Mouse (Mus musculus) thymus, adult 18-20 months (tissue): ENCODE measurements at regions not wholly inside any gene's neighbourhood (a gene's known extent, or its start where the extent isn't known, plus 50 kb on each side); places are given as distances from the start of the nearest gene placed in this dataset.

ENCODE experiments used
- DNase-seq, 2 experiments: peaks; one replicate each; pipeline ENCODE4 v3.0.0; 2022; ENCODE audit warnings: mixed read lengths in 2 of 2

DNA sequence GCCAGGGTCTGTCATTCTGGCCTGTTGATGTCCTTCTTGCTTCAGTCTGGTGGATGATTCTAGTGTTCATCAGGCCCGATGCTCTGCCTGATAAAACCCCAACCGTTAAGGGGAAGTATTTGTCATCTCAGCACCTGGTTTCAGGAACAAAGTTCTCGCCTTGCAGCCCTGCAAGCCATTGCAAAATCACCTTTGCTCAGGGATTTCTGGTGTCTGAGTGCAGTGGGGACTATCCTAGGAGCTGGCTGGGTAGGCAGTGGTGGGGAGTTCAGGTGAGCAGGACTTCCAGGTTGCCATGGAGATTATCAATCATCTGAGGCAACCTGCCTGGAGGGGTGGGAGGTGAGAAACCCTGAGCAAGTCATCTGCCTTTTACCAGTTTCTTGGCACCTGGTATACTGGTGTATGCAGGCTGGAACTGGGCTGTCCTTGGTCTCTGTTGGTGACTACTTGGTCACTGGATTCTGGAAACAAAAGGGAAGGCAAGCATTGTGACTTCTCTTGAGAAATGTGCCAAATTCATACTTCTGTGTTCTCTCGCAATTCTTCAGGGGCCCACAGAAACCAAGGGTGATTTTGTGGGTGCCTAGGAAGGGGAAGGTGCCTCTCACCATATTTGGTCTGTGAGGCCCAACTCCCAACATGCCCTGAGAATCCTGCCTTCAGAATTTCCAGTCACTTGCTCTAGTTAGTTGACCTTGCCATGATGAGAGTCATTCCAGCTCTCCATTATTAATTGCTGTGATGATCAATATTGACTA, 154.7 kb upstream of the Id2 start:
- DNase-seq = no peak

DNA sequence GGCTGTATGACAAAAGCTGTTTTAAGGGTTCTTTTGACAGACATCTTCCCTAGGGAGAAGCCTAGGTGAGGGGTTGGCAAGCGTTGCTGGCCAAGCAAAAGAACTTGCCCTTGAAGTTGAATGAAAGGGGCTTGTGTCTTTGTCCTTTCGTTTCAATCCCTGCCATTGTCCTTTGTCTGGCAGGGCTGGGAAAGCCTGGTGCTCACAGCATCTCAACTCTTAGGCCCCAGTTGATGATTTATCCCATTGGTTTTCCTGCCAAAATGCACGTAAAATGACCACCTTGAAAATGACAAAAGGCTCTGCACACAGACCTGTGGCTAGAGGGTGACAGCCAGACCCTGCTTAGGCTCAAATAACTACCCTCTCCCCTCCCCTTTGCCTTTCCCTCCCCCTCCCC, 153.9 kb upstream of the Id2 start:
- no peak for DNase-seq

DNA sequence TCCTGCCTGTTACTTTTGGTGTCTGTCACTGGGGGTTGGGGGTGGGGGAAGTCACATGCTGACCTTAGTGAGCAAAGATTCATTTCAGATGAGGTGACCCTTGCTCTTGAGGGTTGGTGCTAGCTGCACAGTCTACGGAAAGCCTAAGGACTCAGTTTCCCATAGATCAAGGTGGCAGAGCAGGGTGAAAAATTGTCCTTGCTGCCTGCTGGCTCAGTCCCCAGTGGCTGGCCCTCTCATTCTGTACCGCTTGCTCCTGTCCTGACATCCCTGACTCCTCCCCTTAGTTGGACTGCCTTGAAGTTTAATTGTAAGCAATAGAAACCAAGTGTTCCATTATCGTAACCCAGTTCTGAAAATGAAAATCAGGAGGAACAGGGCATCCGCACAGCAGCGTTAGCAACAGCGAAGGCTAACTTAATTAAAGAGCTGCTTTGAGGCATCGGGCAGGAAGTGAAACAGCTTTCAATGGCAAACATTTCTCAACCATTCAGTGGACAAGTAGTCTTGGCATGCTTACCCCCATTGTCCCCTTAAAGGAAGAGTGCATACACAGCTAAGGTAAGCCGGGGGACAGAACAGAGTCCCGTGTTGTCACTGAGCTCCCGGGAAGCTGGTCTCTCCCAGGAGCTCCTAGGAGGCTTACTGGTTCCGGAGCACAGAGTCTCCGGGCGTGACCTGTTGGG, 151.9 kb upstream of the Id2 start:
- DNase-seq = no peak

DNA sequence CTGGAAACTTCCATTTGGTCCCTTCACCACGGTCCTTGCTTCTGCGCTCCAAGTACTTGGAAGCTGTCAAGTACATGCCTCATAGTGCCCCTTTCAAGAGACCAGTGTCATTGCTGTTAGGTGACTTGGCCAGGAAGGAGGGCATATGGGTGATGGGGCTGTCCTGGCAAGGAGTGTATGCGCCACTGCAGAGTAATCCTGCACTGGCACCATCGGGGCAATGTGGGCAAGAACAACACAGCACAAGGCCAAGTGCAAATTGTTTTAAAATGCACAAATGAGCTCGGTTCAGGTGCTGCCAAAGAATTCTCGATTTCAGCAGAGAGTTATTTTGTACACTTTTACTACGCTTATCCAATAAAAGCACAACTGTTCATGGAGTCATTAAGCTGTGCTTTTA, 149.6 kb upstream of the Id2 start:
- DNase-seq = no peak

DNA sequence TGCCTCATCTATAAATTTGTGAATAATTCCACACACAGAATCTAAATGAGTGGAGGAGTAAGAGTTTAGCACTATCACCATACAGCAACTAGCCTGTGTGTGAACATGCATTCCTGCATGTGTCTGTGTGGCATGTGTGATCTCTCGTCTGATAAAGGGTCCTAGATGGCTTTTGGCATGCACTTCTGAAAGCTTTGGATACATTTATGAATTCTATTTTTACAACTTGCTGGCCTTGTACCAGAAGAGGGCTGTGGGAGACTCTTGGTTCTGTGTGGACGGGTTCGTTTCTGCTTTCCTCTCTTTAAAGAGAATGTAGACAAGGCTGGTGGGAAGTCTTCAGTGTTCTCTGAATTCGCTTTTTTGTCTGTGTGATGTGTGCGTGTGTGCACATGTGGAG, 148.7 kb upstream of the Id2 start:
- no peak for DNase-seq

DNA sequence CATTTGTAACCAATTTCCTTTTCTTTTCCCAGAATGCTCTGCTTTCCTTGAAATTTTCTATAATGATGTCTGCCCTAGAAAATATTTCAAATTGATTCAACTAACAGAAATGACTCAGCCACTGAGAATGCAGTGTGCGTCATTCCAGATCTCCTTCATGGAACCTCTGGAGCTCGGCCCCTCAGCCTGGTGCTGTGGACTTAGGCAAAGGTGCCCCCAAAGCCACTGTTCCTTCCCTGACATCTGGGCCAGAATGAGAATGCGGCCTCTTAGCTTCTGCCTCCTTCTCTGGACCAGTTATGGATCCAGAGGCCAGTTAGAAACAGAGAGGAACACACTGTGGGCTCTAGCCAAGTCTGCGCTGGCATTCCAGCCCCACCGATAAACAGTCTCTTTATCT, 148.3 kb upstream of the Id2 start:
- no peak for DNase-seq

DNA sequence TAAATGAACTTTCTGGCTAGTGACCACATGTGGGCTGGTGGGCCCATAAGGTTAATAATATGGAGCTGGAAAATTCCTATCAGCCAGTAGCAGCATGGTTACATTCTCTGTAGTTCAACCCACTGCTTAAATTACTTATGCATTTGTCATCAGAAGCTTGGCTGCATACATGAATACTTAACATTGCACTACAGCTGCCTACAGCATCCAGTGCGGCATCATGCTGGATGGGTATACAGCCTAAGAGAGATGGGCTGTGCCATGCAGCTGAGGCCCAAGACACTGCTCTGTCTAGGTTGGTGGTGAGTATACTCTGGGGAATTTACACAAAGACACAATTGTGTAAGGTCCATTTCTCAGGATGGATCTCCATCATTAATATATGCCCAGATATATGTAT, 147.7 kb upstream of the Id2 start:
- DNase-seq = no peak

DNA sequence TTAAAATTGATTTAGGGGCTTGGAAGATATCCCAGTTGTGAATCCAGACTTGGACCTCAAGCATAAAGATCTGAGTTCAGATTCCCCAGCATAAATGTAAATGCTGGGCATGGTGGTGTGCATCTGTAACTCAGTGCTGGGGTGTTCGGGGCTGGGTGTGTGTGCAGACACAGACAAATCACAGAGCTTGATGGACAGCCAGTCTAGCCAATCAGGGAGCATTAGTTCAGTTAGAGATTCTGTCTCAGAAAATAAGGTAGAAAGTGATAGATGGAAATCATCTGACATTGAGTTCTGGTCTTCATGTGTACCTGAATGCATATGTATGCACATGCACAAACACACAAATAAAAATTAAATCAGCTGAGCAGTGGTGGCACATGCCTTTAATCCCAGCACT, 147.0 kb upstream of the Id2 start:
- no peak for DNase-seq

DNA sequence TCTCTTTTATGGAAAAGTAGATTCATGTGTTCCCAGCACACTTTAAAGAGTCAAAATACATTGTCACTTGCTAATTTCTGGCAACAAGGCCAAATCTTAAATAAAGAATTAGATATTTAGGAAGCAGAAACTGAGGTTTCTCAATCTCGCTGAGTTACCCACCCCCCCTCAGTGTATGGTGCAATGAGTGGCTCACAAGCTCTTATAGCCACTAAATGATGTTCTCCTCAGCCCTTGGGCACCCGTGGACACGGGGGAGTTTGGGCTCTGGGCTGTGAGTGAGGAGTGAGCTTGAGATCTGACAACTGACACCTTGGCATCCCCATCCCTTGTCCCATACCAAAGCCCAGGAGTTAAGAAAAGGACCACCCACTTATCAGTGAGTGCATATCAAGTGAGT, 145.4 kb upstream of the Id2 start:
- no peak for DNase-seq

DNA sequence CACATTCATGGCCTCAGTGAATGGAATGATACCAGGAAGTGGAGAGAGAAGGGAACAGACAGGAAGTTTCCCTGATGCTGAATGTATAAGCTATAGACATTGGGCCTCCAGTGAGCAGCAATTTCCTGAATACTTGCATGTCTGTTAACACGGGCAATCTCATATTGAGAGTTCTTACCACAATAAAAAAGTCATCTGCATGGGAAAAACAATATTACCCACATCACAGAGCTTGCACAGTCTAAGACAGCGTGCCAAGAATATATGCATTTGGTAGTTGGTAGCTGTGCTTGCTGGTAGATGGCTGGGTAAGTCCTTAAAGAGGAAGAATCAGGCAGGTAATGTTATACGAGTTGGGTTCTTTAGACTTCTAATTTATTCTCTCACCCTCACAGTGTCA, 144.7 kb upstream of the Id2 start:
- no peak for DNase-seq

DNA sequence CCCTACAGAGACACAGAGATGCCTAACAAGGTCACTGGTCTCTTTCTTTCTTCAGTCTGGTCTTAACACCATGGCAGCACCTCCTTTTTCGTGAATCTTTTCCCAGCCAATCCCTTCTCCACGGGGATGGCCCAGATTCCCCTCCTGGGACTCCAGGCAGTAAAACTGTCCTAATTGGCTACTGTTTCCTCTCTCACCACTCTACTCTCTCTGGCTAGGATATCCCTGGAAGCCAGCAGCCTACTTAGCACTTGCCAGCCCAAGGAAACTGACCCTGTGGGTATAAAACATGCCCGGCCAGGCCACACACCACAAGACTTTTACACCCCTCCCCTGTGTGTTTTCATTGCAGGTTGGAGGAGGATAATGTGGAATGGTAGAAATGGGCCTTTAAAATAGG, 143.9 kb upstream of the Id2 start:
- no peak for DNase-seq

DNA sequence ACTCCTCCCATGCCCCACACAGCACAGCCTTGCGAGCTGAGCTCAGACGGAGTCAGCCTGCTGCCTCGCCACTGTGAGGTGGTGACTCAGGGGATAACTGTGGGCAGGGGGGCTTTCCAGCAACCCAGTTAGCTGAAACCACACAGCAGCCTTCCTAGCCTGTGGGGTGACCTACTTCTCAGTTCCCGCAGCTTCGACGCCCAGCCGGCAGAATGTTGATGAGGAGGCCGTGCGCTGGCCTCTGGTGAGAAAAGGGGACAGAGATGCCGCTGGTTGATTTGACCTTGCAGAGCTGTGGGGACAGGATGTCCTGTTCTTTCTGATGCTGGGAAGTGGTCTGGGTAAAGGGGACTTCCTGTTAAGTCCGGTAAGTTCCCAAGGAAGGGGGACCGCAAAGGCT, 143.2 kb upstream of the Id2 start:
- no peak for DNase-seq

DNA sequence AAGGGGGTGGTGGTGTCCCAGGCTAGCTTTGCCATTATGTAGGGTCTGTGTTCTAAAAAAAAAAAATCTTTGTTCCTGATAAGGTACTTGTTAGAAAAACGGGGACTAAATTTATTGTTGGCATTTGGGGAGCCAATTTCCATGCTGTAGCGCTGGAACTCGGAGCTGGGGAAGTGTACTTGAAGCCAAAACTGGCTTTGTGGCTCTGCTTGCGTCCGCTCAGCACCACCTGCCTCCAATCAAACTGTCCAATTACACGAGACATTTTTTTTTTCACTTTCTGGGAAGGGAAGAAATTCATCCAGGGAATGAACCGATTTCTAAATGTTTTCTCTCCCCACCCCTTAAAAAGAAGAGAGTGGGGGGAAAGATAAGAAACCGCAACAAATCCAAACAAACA, 138.1 kb upstream of the Id2 start:
- no peak for DNase-seq

DNA sequence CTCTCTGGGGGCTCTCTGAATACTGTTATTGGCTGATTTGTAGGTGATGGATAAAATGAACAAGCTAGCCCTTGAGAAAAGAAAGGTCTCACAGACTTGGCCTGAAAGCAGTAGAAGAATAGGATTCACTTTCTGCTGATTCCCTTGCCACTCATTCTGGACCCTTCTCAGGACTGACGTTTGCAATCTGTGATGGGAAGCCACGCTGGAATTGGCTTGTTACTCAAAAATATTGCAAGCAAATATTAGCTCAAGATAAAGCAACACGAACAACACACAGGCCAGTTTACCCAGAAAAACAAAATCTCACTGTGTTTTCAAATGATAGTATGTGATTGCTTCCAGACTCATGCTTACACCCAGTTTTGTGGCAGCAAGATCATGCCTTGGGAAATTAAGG, 137.7 kb upstream of the Id2 start:
- no peak for DNase-seq

DNA sequence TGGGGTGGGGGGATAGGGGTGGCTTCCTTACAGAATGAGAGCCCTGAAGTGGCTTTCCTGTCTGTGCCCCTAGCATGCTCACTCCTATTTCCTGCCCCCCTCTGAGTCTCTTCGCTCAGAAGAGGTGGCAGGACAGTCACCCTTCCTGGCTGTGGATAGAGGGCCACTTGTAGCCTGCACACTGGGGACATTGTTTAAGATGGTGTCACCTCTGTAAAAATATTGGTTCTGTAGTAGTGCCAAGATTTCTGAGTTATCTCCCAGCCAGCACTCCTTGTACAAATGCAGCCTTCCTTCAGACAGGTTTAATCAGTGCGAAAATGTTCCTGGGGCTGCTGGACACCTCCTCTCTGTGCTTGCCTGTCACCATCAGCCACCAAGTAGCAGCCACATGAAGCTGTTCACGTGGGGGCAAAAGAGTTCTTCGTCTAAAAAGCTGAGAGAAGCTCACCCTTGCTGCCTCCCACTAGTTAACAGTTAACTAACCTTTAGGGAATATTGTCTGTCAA, 136.1 kb upstream of the Id2 start:
- DNase-seq = no peak

DNA sequence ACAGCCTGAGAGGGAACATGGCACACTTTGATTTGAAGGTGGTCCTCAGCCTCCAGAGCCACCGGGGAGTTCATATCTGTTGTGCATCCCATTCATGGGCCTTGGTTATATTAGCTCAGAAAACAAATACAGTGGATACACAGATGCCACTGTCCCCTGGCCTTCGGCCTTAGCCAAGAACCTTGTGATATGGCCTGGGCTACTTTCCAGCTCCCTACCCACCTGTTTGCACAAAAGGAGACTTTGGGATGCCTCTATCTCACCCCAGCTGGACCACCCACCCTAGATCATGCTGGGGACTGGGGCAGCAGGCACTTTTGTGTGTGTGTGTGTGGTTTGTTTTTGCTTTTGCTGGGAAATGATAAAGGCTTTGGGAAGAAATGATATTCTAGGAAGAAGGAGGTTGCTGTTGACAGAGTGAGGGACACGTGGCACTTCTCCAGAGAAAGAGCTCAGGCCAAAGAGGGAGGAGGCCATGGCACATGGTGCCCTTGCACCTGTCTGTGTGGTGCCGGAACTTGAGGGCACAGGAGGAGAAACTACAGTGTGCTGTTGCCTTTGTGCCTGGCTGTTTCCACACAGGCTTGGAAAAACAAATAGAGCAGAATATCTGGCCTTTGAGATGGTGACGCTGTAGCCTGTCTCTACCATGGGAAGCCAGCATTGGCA, 135.6 kb upstream of the Id2 start:
- no peak for DNase-seq

DNA sequence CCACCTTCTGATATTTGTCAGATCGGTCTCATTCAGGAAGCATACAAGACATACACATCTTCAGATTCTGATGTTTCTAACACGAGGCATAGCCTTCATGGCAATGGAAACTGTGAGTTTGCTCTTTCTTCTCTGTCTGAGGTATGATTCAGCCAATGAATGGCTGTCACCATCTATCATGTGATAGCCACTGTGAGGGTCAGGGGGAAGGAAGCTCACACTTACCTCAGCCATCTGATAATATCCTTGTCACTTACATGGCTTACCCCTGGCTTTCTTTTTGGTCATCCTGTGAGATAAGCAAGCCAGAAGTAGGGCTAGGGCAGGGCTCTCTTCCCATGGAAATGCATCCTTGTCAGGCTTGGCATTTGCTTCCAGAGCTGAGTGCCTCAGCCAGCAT, 131.8 kb upstream of the Id2 start:
- DNase-seq = no peak

DNA sequence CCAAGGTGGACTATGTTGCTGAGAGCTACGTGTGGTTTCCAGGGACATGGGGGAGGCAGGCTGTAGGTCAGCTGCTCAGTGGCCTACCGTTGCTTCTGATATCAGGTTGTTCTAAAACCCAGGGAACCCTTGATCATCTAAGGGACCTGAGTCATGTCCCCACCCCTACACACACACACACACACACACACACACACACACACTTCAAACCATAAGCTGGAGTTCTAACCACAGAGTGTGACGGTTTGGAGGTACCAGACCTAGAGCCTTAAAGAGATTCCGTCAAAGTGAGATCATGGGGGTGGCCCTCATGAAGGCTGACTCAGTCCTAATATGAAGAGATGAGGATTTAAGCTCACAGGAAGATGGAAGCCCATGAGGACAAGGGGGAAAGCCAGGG, 130.8 kb upstream of the Id2 start:
- DNase-seq = no peak

DNA sequence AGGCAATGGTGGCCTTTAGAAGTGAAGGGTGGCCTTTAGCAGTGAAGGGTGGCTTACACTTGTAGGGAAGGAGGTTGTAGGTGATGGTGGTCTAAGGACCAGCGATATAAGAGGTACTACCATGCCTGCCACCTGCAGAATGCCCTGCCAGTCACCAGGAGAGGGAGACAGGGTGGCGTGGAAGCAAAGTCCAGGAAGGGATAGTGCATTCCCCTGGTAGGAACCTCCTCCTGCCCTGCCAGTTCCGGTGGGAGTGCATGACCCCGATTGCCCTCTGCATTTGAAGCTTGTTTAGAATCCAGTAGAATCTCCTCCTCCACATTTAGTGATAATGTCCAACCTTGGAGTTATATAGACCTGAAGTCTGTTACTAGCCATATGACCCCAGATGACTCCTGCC, 127.7 kb upstream of the Id2 start:
- no peak for DNase-seq

DNA sequence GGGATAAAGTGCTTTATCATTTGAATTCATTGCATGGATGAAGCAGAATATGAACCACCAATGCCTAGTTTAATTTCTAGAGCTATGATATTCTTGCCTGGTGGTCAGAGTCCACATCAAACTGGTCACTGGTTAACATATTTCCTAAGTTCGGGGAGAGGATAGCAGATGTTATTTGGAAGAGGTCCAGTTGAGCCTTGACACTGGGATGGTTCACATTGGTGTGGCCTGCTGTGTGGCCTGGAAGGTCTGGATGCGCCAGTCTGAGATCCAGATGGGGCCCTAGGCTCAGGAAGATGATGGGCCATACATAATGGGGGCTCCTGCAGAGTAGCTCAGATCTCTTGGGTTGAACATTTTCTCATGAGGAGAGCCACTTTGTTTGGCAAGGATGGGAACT, 127.3 kb upstream of the Id2 start:
- DNase-seq = no peak

DNA sequence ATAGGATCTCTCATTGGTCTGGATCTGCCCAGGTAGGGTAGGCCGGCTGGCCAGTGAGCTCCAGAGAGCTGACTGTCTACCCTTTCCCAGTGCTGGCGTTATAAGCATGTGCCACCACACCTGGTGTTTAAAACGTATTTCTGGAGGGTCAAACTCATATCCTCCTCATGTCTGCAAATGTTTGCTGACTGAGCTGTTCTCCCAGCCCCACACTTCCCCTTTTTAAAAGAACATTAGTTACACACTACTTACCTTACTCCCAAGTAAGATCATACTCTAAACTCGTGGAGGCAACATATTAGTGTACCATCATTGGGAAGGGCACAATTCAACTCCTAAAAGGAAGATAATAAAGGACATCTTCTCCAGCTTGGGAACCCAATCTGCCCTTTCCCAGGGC, 126.6 kb upstream of the Id2 start:
- no peak for DNase-seq

DNA sequence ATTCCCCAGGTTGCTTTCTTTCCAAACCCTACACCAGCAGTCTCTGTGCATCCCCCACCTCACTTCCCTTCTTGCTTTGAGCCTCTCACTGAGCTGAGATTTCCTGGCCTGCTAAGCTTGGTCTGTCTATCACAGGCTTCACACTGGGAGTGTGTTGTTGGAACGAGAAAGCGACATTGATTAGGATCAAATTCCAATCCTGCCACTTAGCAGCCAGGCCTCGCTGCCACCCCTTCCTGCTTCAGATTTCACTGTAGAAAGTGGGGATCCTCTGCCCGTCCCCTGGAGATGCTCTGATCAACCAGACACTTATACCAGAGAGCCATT, 123.8 kb upstream of the Id2 start:
- no peak for DNase-seq

DNA sequence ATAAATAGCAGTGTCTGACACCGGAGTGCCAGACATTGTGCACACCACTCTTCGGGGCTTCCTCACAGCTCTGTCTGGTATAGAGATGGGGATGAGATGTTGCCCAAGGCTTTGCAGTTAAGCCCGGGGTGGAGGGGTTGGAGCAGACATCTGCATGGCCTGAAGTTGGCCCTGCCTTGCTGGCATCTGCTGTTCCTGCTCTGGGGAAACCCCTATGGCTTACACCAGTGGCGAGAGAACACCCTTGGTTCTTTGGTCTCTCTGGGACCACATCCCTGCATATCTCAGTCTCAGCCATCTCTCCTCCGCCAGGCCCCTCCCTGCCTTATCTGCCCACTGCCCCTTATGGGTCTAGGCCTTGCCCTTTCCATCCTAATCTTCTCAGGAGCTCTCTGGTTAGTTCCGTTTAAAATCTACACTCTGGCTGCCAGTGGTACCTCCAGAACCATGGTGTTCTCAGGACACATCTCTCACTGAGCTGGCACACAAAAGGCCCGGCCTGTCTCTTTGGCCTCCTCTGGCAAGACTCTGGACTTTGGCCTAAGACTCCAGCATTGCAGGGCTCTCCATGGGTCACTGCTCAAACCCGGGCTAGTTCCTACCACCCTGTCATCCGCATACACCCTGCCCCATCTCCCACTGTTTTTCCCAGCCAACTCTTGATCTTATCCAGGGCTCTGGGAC, 123.3 kb upstream of the Id2 start:
- DNase-seq = no peak

DNA sequence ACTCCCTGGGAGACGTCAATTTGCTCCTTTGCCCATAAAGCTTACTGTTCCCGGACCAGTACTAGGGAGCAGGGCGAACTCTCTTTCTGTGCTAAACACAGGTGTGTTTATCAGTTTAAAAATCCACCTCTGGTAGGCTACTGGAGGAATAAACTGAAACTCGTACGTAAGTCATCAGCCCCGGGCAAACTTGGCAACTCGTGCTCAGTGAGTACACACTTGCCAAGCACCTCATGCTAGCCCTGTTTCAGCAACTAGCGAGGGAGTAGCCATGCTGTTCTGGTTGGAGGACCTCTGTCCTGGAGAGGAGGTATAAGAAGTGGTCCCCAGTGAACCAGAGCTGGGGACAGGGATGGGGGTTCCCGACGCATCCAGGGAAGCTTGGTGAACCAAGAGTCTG, 122.6 kb upstream of the Id2 start:
- DNase-seq = no peak
